Mouse (Mus musculus): ENCODE data around the gene Ssu72.
"Not testable (repeated sequence)": the region's sequence is repeated elsewhere in the genome, so short reads cannot be mapped to it uniquely, and the experiment has no call there.

The Ssu72 gene

DNA sequence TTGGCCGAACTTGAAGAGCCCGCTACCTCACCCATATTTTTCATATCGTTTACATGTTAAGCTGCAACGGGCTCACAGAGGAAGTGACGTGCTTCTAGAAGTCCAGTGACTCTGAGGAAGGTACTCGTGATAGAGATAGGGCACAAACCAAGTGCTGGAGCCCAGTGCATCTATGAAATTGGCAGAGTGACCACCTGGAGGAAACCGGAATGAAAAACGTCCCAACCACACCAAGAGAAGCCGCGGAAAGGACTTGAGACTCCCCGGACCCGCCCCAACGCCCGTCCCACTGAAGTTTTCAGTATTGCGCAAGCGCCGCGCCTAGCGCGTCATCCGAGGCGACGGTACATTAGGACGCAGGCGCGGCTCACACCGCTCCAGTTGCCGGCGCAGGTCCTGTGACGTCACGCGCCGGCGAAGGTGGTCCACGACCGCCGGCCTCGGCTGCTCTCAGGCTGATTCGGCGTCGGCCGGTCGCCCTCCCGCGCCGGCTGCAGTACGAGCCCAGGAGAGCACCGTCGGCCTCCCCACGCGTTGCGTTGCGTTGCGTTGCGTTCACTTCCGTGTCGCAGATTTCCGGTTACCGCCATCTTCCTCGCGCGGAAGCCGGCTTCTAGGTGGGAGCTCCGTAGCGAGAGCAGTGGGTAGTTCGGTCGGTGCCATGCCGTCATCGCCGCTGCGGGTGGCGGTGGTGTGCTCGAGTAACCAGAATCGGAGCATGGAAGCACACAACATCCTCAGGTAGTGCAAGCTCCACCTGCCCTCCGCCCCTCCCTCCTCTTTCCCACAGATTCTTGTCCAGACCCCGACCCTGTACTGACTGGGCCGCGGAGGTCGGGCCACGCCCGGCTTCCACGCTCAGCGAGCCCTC, at the start of gene Ssu72:
Gene Ssu72 (plus strand): TSS at position 80 of the 871 bp plus-strand sequence.
- peak; percentile 96 for DNase-seq

DNA sequence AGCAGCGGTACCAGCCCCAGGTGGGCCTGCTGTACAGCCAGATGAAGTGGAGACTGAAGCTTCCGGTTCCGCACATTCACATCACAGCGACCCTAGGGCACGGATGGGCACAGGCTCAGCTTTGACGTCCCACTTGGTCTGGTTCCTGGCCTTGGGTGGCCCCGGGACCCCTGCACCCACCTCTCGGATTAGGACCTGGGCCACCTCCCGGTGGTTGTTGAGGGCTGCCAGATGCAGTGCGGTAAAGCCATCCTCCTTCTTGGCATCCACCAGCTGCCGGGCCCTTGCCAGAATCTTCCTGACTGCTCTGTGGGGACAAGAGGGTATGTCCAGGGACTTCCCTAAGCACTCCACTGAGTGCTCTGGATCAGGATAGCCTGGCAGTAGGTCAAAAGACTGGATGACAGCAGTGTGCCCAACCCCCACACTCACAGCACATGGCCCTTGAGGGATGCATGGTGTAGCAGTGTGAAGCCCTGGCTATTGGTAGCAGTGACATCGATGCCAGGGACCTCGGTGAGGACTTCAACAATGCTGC, 48.3 kb upstream of the Ssu72 start:
- DNase-seq = no peak

DNA sequence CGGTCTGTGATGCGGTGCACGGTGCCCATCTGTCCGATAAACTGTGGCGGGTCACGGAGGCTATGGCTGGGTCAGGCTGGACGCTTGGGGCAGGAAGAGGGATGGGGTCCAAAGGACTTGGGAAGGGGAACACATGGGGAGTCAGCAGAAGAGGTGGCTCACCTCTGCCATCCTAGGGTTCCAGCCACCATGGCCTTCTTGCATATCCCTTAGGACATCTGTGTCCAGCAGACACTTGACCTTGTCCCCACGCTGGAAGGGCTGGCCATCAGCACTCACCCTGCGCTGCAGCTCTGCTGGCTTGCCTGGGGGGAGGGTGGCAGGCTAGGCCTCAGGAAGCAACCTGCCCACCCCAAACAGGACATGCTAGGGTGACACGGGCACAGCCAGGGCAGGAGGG, 45.6 kb upstream of the Ssu72 start:
- no peak for DNase-seq

DNA sequence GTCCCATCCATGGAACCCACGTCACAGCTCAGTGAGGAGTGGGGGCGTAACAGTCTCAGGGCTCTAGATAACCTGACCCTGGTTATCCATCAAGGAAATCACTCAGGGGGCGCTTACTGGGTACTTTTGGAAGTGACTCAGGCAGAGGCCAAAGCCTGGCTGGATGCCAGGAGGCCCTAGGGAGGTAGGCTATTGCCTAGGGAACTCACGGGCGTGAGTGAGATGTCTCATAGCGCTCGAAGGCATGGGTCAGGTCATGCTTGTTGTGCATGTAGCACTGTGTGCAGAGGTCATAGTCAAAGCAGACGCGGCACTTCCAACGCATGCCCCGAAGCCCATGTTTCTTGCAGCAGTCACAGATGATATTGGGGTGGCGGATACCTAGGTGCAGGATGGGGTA, 44.0 kb upstream of the Ssu72 start:
- DNase-seq = no peak

DNA sequence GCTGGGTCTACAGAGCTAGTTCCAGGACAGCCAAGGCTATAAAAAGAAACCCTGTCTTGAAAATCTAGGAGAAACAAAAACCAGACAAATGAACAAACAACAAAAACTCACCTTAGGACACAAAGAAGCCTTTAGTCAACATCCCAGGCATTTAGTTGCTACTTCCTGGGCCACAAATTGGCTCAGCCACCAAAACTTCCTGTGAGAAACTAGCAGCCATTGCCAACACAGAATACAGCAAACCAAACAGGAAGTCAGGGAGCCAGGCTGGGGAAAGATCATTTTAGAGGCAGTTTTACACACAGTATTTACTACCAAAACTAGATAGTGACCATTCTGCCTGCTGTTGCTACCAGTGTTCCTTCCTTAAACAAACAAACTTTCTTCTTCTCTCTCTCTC, 37.7 kb upstream of the Ssu72 start:
- DNase-seq = no peak

DNA sequence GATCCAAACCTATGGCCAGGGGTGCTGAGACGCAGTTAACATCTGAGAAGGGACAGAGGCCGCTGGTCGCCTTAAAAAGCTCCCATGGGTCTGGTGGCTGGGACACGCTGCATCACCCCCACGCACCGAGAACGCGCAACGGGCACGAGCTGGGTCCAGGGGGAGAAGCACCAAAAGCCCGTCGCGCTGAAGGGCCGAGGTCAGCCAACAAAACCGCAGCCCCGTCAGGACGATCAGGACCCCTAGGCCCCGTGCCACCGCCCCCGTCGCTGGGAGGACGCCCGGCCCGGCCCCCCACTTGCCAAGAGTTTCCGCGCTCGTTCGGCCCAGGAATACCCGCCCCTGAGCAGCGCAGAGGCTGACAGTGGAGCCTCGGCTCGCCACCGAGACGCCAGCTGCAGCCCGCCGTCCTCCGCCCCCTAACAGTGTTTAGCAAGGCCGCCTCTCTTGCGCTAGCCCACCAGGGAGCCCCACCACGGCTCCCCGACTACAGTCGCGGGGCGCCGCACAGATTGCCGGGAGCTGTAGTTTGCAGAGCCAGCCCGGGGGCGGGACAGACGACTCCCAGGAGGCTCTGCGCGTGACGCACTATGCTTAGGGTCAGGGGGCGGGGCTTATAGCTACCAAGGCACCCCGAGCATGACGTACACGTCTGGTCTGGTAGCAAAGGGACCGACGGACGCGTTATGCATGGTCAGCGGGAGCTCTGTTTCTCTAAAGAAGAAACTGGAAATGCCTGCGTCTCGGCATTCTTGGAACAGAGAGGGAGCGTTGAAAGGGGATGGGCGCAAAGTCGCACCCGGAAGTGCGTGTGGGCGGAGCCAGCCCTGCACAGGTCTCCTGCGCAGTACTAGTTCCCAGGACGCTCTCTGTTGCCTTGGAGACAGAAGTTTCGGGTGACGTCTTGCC, 35.7 kb upstream of the Ssu72 start, which contains the start of gene Mib2:
Gene Mib2 (minus strand): TSS at position 510 of the 909 bp plus-strand sequence.
- DNase-seq = peak; percentile 97

DNA sequence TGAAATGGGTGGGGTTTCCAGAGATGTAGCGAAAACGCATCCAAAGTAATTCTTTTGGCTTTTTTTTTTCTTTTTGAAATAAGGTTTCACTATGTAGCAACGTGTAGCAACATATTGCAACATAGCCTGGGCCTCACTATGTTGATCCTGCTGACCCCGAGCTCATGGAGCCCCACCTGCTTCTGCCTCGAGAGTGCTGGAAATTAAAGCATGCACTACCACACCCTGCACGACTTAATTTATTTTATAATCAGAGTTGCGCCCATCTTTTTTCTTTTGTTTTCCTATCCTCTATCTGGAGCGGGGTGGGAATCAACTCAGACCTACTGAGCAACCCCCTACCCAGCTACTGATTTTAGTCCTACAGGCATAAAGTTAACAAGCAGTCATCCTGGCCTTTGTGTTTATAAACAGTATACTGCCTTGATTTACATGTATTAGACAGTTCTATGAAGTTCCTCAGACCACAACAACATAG, 35.0 kb upstream of the Ssu72 start:
- no peak for DNase-seq

DNA sequence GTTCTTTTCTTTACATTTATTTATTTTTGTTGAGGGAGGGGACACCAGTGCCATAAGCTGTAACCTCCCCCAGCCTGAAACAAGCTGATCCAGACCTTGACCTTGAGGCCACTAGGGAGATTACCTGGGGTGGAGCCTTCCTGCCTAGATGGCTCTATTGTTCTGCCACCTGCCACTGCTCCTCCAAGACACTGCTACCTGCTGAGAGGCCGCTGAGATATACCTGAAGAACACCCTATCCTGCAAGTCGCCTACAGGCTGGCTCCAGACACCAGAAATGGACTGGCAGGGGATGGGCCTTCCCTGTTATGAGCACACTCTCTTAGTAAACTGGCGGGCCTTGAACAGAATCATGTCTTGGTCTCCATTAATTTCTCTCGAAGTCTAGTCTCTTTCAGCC, 34.4 kb upstream of the Ssu72 start:
- DNase-seq = not testable (repeated sequence)

DNA sequence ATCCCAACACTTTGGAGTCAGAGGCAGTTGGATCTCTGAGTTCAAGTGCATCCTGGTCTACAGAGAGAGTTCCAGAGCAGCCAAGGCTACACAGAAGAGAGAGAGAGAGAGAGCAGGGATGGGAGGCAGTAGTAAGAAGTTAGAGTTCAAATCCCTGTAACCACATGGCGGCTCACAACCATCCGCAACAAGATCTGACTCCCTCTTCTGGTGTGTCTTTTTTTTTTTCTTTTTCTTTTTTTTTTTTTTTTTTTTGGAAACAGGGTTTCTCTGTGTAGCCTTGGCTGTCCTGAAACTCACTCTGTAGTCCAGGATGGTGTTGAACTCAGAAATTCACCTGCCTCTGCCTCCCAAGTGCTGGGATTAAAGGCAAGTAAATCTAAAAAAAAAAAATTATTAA, 32.5 kb upstream of the Ssu72 start:
- no peak for DNase-seq

DNA sequence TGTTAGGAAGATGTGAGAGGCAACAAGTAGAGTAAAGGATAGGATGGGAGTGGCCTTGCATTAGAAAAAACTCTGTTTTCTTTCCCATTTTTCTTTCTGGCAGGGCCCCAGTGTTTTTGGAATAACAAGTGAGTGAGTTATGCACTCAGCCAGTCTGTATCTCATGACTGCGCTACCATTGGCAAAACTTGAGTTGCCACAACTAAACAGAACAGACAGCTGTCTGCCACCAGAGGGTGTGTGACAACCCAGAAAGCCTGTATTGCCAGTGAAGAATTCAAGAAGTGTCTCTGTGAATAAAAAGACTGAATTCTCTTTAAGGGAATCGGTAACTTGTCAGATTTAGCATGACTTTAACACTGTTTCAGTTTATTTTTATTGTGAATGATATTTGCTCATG, 28.6 kb upstream of the Ssu72 start:
- DNase-seq = no peak

DNA sequence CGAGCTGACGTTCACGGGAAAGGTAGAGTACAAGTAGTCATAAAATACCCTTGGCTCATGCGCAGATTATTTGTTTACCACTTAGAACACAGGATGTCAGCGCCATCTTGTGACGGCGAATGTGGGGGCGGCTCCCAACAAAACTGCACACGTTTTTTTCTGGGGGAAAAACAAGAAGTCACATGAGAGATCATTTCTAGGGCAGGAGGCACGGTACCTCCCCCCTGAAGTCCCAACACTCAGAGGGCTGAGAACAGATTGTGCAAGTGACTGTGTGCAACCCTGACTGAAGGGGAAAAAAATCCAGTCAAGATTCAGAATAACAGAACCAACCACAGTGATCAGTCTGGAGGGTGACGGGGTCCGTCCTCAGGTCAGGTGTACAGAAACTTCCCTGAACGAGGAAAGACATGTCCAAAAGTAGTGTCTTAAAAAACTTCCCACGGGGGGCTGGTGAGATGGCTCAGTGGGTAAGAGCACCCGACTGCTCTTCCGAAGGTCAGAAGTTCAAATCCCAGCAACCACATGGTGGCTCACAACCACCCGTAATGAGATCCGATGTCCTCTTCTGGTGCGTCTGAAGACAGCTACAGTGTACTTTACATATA, 20.8 kb upstream of the Ssu72 start:
- not testable (repeated sequence) for DNase-seq

DNA sequence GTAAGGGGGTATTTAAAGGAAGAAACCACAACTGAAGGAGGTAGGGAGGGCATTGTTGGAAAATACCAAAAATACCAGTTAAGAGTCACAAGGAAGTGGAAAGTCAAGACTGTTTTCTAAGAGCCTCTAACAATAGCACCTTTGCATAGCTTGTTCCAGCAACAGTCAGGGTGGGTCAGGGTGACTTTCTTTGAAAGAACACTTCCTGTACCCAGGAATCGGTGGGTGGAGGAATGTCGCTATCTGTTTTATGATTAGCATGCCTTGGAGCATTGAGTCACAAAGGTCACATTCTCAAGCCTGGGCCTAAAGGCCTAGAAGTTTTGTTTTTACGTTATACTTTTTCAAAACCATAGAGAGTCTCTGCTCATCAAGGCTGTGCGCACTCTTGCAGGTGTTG, 16.8 kb upstream of the Ssu72 start:
- not testable (repeated sequence) for DNase-seq

DNA sequence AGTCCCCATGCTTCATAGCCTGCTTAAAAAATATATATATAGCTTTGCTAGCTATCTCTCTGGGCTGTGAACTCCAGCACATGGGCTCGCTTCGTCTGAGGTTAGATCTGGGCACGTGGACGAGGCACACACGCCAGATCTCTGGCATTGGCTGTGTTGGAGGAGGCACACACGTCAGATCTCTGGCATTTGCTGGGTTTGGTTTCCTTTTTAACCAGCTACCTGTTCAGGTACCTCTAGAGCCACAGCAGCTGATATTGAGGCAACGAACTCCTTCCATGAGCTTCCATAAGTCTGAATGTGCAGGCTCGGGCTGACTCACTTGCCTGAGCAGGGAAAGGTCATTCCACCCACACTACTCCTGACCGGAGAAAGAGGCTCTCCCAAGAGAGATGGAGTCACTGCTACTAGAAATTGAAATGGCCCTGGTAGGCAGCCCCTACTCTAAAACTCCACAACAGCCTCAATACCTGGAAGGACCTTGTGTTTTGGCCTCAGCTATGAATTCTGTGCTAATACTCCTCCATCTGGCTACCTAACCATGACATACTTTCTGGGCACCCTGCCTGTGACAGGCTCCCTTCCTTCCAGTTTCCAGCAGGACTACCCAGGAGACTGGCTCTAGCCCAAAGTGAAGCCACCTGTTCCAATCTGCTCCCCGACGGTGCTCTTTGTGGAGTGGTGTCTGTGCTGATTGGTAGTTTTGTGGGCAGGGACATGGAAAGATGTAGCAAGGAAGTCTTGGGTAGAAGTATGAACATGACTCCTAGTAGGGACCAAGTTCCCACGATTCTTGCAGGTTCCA, 13.8 kb upstream of the Ssu72 start:
- DNase-seq = peak; percentile 48

DNA sequence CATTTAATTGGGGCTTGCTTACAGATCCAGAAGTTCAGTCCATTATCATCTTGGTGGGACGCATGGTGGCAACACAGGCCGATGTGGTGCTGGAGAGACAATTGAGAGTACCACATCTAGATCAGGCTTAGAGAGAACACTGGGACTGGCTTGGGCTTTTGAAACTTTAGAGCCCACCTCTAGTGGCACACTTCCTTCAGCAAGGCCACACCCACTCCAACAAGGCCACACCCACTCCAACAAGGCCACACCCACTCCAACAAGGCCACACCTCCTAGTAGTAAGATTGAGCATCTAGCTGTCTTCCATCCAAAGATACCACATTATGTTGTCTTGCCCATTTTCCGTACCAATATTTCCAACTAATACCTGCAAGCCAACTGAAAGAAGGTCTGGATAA, 12.2 kb upstream of the Ssu72 start:
- DNase-seq = no peak

DNA sequence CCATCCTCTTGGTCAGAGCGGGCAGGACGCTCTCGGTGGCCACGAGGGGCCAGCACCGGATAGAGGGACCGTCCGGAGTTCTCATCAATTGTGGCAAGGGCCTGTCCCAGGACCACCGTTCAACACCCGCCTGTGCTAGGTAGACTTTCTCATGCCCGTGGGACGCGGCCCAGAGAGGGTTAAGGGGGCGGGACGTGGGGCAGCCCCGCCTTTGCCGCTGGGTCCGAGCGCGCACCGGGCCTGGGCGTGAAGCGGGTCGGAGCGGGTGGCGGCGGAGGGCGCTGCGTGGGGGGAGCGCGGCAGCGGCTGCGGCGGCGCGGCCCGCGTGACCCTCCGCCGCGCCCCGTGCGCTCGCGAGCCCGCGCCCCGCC, 10.5 kb upstream of the Ssu72 start, which contains the start of gene Fndc10:
Gene Fndc10 (plus strand): TSS at position 232 of the 371 bp plus-strand sequence.
- DNase-seq = peak; percentile 79

DNA sequence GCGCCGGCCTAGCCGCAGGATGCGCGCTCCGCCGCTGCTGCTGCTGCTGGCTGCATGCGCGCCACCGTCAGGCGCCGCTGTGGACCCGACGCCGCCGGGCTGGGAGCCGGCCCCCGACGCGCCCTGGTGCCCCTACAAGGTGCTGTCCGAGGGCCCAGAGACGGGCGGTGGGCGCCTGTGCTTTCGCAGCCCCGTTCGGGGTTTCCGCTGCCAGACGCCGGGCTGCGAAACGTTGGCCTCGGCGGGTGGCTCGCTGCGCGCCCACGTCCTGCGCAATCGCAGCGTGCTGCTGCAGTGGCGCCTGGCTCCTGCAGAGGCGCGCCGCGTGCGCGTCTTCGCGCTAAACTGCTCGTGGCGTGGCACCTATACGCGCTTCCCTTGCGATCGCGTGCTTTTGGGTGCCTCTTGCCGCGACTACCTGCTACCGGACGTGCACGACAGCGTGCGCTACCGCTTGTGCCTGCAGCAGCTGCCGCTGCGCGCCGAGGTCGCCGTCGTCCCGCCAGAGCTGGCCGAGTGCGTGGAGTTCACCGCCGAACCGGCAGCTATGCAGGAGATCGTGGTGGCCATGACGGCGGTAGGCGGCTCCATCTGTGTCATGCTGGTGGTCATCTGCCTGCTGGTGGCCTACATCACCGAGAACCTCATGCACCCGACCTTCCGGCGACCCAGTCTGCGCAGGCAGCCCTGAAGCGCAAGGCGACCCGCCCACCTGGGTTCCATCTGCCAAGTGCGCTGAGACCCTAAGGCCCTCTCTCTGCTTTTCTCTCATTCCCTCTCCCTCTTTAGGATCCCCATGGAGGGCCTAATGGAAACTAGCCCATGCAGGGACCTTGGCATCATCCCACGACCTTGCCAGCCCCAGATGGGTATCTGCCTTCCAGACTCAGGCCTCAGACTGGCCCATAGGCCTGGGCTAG, 9.9 kb upstream of the Ssu72 start:
- DNase-seq = peak; percentile 87

DNA sequence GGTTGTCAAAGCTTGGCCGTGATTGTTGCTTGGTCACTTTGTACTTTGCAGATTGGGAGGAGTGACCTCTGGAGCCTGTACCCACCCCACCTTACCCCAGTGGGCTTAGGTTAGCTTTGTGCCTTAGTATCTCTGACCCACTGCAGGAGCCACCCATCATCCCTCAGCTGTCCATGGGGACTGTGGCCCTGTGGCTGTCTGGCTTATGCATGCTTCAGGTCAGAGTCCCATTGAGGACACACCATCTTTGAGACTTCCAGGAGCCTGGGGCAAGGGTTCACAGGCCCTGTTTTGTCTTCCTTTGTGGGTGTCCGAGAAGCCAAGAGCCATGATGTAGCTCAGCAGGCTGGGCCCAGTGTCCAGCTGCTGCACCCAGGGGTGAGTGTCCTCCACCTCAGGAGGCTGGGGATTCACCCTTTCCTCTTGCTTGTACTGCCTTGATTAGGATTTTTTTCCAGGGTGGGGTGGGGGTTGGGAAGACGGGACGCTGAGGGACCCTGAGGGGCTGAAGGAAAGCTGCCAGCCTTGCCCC, 9.0 kb upstream of the Ssu72 start:
- DNase-seq = no peak

DNA sequence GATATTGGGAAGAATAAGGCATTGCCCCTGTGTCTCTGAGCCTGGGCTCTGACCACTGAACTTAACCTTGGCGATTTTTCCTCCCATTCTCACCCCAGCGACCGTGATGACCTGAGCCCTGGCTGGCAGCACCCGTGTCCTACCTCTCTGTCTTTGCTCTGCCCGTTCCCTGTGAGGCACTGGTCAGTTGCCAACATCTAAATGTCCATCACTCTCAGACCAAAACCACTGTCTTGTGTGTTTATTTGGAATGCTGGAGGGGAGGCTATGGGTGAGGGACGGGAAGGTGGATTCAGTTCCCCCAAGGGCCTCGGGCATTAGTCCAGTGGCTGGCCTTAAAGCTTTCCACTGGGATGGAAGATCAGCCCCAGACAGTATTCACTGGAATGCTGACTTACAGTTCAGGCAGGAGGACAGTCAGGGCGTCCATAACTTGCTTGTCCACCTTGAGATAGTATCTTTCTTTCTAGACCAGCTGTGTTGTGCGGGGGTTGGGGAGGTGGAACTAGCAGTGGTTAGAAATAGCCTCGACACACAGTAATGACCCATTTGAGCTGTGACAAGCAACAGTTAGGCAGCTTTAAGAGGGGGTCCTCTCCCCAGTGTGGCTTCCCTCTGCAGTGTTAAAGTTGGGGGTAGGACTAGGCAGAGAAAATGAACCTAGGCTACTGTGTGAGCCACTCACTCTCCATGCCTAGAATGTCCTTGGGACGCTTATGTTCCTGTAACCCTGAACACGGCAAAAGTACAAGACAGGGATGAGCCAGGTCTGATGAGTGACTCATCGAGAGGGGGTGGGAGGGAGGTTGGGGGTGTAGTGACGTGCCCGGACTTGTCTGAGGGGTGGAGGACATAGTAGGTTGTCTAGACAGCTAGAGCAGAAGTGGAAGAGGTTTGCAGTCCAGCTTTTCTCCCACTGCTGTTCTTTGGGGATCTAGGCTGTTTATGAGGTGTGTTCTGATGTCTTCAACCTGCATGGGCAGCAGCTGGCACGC, 8.0 kb upstream of the Ssu72 start:
- DNase-seq = no peak

DNA sequence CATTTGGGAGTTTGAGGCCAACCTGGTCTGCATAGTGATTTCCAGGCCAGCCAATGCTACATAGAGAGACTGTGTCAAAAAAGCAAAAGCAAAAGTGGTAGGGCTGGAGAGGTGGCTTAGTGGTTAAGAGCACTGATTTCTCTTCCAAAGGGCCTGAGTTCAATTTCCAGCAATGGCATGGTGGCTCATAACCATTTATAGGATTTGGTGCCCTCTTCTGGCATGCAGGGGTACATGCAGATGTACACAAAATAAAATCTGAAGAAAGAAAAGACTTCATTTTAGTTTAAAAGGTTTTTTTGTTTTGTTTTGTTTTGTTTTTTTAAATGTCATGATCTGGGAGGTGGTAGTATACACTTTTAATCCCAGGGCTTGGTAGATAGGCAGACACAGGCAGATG, 4.2 kb upstream of the Ssu72 start:
- no peak for DNase-seq
